Mouse (Mus musculus): ENCODE data around the gene Foxn1. TPM values are rescaled to one million over a fixed set of nuclear protein-coding genes. Genes with fewer than 3 reads are reported as not detected.
A peak's percentile ranks its signal among the peaks of the same experiment; 100 is the strongest.

The Foxn1 gene
- polyA plus RNA-seq, 1 experiment from 2014 or later, result not detected

- no peak overlapping the region for H3K27ac ChIP-seq (ENCODE audit: low read depth, low read length)
- WGBS, result under 1% methylated on average over 38 of the region's 41 CpGs
Measured at GRCm38 (mm10) chr11:78328512-78329056, 57.8 kb downstream of the Foxn1 start.

GRCm38 (mm10) chr11:78327634-78328511 is 58.5 kb downstream of the Foxn1 start, which contains the start of gene Pigs:
Pigs (plus strand) TSS chr11:78328415.
- 14% methylated on average over 36 of the region's 37 CpGs for WGBS
- H3K4me2 ChIP-seq (replicated peaks; ENCODE audit: low read depth, low read length), result peak within 1 kb of the TSS; percentile 91
- H3K4me1 ChIP-seq (ENCODE audit: control insufficient read depth, insufficient read depth, low read length), result peaks cover 8% of the 10 kb centered on the region; the same call in 1 of the 2 replicates
- ATAC-seq (ENCODE audit: low FRiP score, low TSS enrichment), result peak; percentile 93
- H3K9ac ChIP-seq (ENCODE audit: low read depth, low read length), result peak within 1 kb of the TSS; percentile 85
- no peak within 1 kb of the TSS; the same call in 1 of the 2 replicates for H3K27ac ChIP-seq (ENCODE audit: low read depth, low read length)
- H3K9me3 ChIP-seq (ENCODE audit: control insufficient read depth, low read length), result no peaks in the 10 kb centered on the region
- H3K27me3 ChIP-seq (ENCODE audit: control insufficient read depth, insufficient read depth, low read length), result no peaks in the 10 kb centered on the region
- H3K36me3 ChIP-seq (ENCODE audit: control insufficient read depth, insufficient read depth, low read length), result no peaks in the 10 kb centered on the region
- peak within 1 kb of the TSS; percentile 91 for H3K4me3 ChIP-seq (ENCODE audit: low read length)

More at GRCm38 (mm10) chr11:78328512-78329056, 57.8 kb downstream of the Foxn1 start:
- no peaks in the 10 kb centered on the region for H3K27me3 ChIP-seq (ENCODE audit: control insufficient read depth, insufficient read depth, low read length)
- H3K36me3 ChIP-seq (ENCODE audit: control insufficient read depth, insufficient read depth, low read length), result peaks cover 6% of the 10 kb centered on the region
- H3K4me1 ChIP-seq (ENCODE audit: control insufficient read depth, insufficient read depth, low read length), result peaks cover 8% of the 10 kb centered on the region; the same call in 1 of the 2 replicates
- H3K9me3 ChIP-seq (ENCODE audit: control insufficient read depth, low read length), result no peaks in the 10 kb centered on the region
- peak overlapping the region; percentile 91 for H3K4me3 ChIP-seq (ENCODE audit: low read length)
- H3K9ac ChIP-seq (ENCODE audit: low read depth, low read length), result peak overlapping the region; percentile 85
- ATAC-seq (ENCODE audit: low FRiP score, low TSS enrichment), result peak; percentile 74
- H3K4me2 ChIP-seq (replicated peaks; ENCODE audit: low read depth, low read length), result peak overlapping the region; percentile 91

GRCm38 (mm10) chr11:78327215-78327614 is 59.1 kb downstream of the Foxn1 start:
- H3K9me3 ChIP-seq (ENCODE audit: control insufficient read depth, low read length), result no peaks in the 10 kb centered on the region
- no peak overlapping the region for H3K9ac ChIP-seq (ENCODE audit: low read depth, low read length)
- 91% methylated on average over 4 of the region's 4 CpGs for WGBS
- H3K4me1 ChIP-seq (ENCODE audit: control insufficient read depth, insufficient read depth, low read length), result peaks cover 12% of the 10 kb centered on the region; the same call in 1 of the 2 replicates
- 0 out of 2 replicates have a peak, but pooled peaks cover 3% of the 10 kb centered on the region for H3K36me3 ChIP-seq (ENCODE audit: control insufficient read depth, insufficient read depth, low read length)
- no peak overlapping the region for H3K4me3 ChIP-seq (ENCODE audit: low read length)
- no peaks in the 10 kb centered on the region for H3K27me3 ChIP-seq (ENCODE audit: control insufficient read depth, insufficient read depth, low read length)
- no peak for ATAC-seq (ENCODE audit: low FRiP score, low TSS enrichment)
- H3K27ac ChIP-seq (ENCODE audit: low read depth, low read length), result no peak overlapping the region
- H3K4me2 ChIP-seq (replicated peaks; ENCODE audit: low read depth, low read length), result no peak overlapping the region

GRCm38 (mm10) chr11:78324965-78325364 is 61.4 kb downstream of the Foxn1 start:
- peaks cover 21% of the 10 kb centered on the region for H3K36me3 ChIP-seq (ENCODE audit: control insufficient read depth, insufficient read depth, low read length)
- H3K9me3 ChIP-seq (ENCODE audit: control insufficient read depth, low read length), result no peaks in the 10 kb centered on the region
- no peaks in the 10 kb centered on the region for H3K27me3 ChIP-seq (ENCODE audit: control insufficient read depth, insufficient read depth, low read length)
- no peak overlapping the region for H3K4me3 ChIP-seq (ENCODE audit: low read length)
- H3K4me2 ChIP-seq (replicated peaks; ENCODE audit: low read depth, low read length), result no peak overlapping the region
- ATAC-seq (ENCODE audit: low FRiP score, low TSS enrichment), result no peak
- peaks cover 12% of the 10 kb centered on the region; the same call in 1 of the 2 replicates for H3K4me1 ChIP-seq (ENCODE audit: control insufficient read depth, insufficient read depth, low read length)
- 94% methylated on average over 12 of the region's 12 CpGs for WGBS
- H3K9ac ChIP-seq (ENCODE audit: low read depth, low read length), result no peak overlapping the region
- no peak overlapping the region for H3K27ac ChIP-seq (ENCODE audit: low read depth, low read length)

- Histone ChIP-seq H3K4me3 (ENCODE audit: low read length) (no peak overlapping the region), H3K27ac (ENCODE audit: low read depth, low read length) (no peak overlapping the region), H3K9me3 (ENCODE audit: control insufficient read depth, low read length) (no peaks in the 10 kb centered on the region), H3K36me3 (ENCODE audit: control insufficient read depth, insufficient read depth, low read length) (peaks cover 27% of the 10 kb centered on the region), H3K9ac (ENCODE audit: low read depth, low read length) (no peak overlapping the region), H3K27me3 (ENCODE audit: control insufficient read depth, insufficient read depth, low read length) (no peaks in the 10 kb centered on the region), H3K4me2 (replicated peaks; ENCODE audit: low read depth, low read length) (no peak overlapping the region), H3K4me1 (ENCODE audit: control insufficient read depth, insufficient read depth, low read length) (peaks cover 10% of the 10 kb centered on the region; the same call in 1 of the 2 replicates)
- WGBS, result 87% methylated on average over 15 of the region's 15 CpGs
- no peak for ATAC-seq (ENCODE audit: low FRiP score, low TSS enrichment)
Measured at GRCm38 (mm10) chr11:78324000-78324785, 62.2 kb downstream of the Foxn1 start.

- H3K4me2 ChIP-seq (replicated peaks; ENCODE audit: low read depth, low read length), result peak within 1 kb of the TSS; percentile 34
- no peaks in the 10 kb centered on the region for H3K27me3 ChIP-seq (ENCODE audit: control insufficient read depth, insufficient read depth, low read length)
- ATAC-seq (ENCODE audit: low FRiP score, low TSS enrichment), result peak; percentile 94
- 0 out of 2 replicates have a peak, but pooled peaks cover 4% of the 10 kb centered on the region for H3K4me1 ChIP-seq (ENCODE audit: control insufficient read depth, insufficient read depth, low read length)
- peaks cover 40% of the 10 kb centered on the region for H3K36me3 ChIP-seq (ENCODE audit: control insufficient read depth, insufficient read depth, low read length)
- H3K9ac ChIP-seq (ENCODE audit: low read depth, low read length), result 0 out of 2 replicates have a peak within 1 kb of the TSS, but pooled peaks have one; percentile 12
- H3K9me3 ChIP-seq (ENCODE audit: control insufficient read depth, low read length), result no peaks in the 10 kb centered on the region
- 5% methylated on average over 15 of the region's 15 CpGs for WGBS
- H3K27ac ChIP-seq (ENCODE audit: low read depth, low read length), result no peak within 1 kb of the TSS; the same call in 1 of the 2 replicates
- H3K4me3 ChIP-seq (ENCODE audit: low read length), result peak within 1 kb of the TSS; percentile 16; the same call in 1 of the 2 replicates
Measured at GRCm38 (mm10) chr11:78322860-78323259, 63.5 kb downstream of the Foxn1 start, which contains the start of gene Aldoc. Aldoc (plus strand) TSS chr11:78322968.

GRCm38 (mm10) chr11:78322076-78322831 is 64.1 kb downstream of the Foxn1 start:
- Histone ChIP-seq H3K4me2 (replicated peaks; ENCODE audit: low read depth, low read length) (peak overlapping the region; percentile 34; the same call in 1 of the 2 replicates), H3K9me3 (ENCODE audit: control insufficient read depth, low read length) (no peaks in the 10 kb centered on the region), H3K9ac (ENCODE audit: low read depth, low read length) (no peak overlapping the region), H3K27me3 (ENCODE audit: control insufficient read depth, insufficient read depth, low read length) (no peaks in the 10 kb centered on the region), H3K4me3 (ENCODE audit: low read length) (no peak overlapping the region), H3K4me1 (ENCODE audit: control insufficient read depth, insufficient read depth, low read length) (0 out of 2 replicates have a peak, but pooled peaks cover 4% of the 10 kb centered on the region), H3K36me3 (ENCODE audit: control insufficient read depth, insufficient read depth, low read length) (peaks cover 46% of the 10 kb centered on the region), H3K27ac (ENCODE audit: low read depth, low read length) (no peak overlapping the region; the same call in 1 of the 2 replicates)
- no peak; the same call in 1 of the 2 replicates for ATAC-seq (ENCODE audit: low FRiP score, low TSS enrichment)
- 68% methylated on average over 2 of the region's 2 CpGs for WGBS

GRCm38 (mm10) chr11:78318411-78318810 is 67.9 kb downstream of the Foxn1 start:
- 91% methylated on average over 2 of the region's 2 CpGs for WGBS
- Histone ChIP-seq H3K9ac (ENCODE audit: low read depth, low read length) (no peak overlapping the region), H3K36me3 (ENCODE audit: control insufficient read depth, insufficient read depth, low read length) (peaks cover 82% of the 10 kb centered on the region), H3K4me2 (replicated peaks; ENCODE audit: low read depth, low read length) (no peak overlapping the region), H3K4me3 (ENCODE audit: low read length) (no peak overlapping the region), H3K27ac (ENCODE audit: low read depth, low read length) (no peak overlapping the region), H3K9me3 (ENCODE audit: control insufficient read depth, low read length) (no peaks in the 10 kb centered on the region), H3K4me1 (ENCODE audit: control insufficient read depth, insufficient read depth, low read length) (0 out of 2 replicates have a peak, but pooled peaks cover 4% of the 10 kb centered on the region), H3K27me3 (ENCODE audit: control insufficient read depth, insufficient read depth, low read length) (no peaks in the 10 kb centered on the region)
- ATAC-seq (ENCODE audit: low FRiP score, low TSS enrichment), result no peak

All from kidney, embryonic 14.5 days (tissue).